Mouse (Mus musculus): ENCODE measurements around the gene Csn1s1.

The Csn1s1 gene

GRCm38 (mm10) chr5:87665908-87666307 is at the start of gene Csn1s1:
Gene Csn1s1 (plus strand): TSS chr5:87666208.
- no peak for DNase-seq

GRCm38 (mm10) chr5:87622681-87623080 is 43.3 kb upstream of the Csn1s1 start:
- no peak for DNase-seq

- no peak for DNase-seq
Observed at GRCm38 (mm10) chr5:87642787-87643186, 23.2 kb upstream of the Csn1s1 start.

GRCm38 (mm10) chr5:87699530-87699929 is 33.5 kb downstream of the Csn1s1 start, which contains the start of gene Csn2:
Gene Csn2 (minus strand): TSS chr5:87699630.
- no peak for DNase-seq

GRCm38 (mm10) chr5:87705891-87706290 is 39.9 kb downstream of the Csn1s1 start:
- DNase-seq, result no peak
